Mouse (Mus musculus) thymus, postnatal 4 days (tissue): ENCODE results near the gene Sprr2i.

Source experiments
- DNase-seq: peaks from one replicate; pipeline ENCODE4 v3.0.0; 2021

The Sprr2i gene

GRCm38 (mm10) chr3:92407691-92408090, at the start of gene Sprr2i:
Gene Sprr2i (plus strand): TSS chr3:92407991.
- no peak for DNase-seq

GRCm38 (mm10) chr3:92361619-92362018, 46.2 kb upstream of the Sprr2i start:
- DNase-seq: no peak

GRCm38 (mm10) chr3:92364887-92365286, 42.9 kb upstream of the Sprr2i start, which contains the start of gene Sprr2f:
Gene Sprr2f (plus strand): TSS chr3:92365187.
- no peak for DNase-seq

- no peak for DNase-seq
Measured at GRCm38 (mm10) chr3:92373613-92374012, 34.2 kb upstream of the Sprr2i start.

GRCm38 (mm10) chr3:92385385-92385784, 22.4 kb upstream of the Sprr2i start, which contains the start of gene Sprr2h:
Gene Sprr2h (plus strand): TSS chr3:92385685.
- DNase-seq: no peak

GRCm38 (mm10) chr3:92394301-92394700, 13.5 kb upstream of the Sprr2i start:
- DNase-seq: no peak

- no peak for DNase-seq
Measured at GRCm38 (mm10) chr3:92417782-92418181, 10.0 kb downstream of the Sprr2i start, which contains the start of gene Sprr2j-ps. Gene Sprr2j-ps (plus strand): TSS chr3:92418082.

- DNase-seq: no peak
Measured at GRCm38 (mm10) chr3:92429323-92429722, 21.5 kb downstream of the Sprr2i start, which contains the start of gene Gm9774. Gene Gm9774 (minus strand): TSS chr3:92429423.

- no peak for DNase-seq
Measured at GRCm38 (mm10) chr3:92432282-92432681, 24.5 kb downstream of the Sprr2i start, which contains the start of gene Sprr2k. Gene Sprr2k (plus strand): TSS chr3:92432582.

- no peak for DNase-seq
Measured at GRCm38 (mm10) chr3:92438689-92439088, 30.9 kb downstream of the Sprr2i start, which contains the start of gene Sprr1b. Gene Sprr1b (minus strand): TSS chr3:92438789.

- no peak for DNase-seq
Measured at GRCm38 (mm10) chr3:92440177-92440576, 32.4 kb downstream of the Sprr2i start.

GRCm38 (mm10) chr3:92455151-92455550, 47.4 kb downstream of the Sprr2i start:
- no peak for DNase-seq

- no peak for DNase-seq
Measured at GRCm38 (mm10) chr3:92458620-92459019, 50.8 kb downstream of the Sprr2i start, which contains the start of gene Sprr3. Gene Sprr3 (minus strand): TSS chr3:92458720.
